Mouse (Mus musculus) T-cell, adult 2 months (primary cell): Measurements from ENCODE around the gene Sec14l1.

ENCODE experiments used
- DNase-seq: peaks from one replicate; pipeline ENCODE4 v3.0.0; 2022; ENCODE audit warnings: low spot score

Gene Sec14l1

GRCm38 (mm10) chr11:117109179-117109954, 5.6 kb upstream of the Sec14l1 start:
- DNase-seq, result peak; percentile 29

- no peak for DNase-seq
Measured at GRCm38 (mm10) chr11:117111967-117112648, 2.9 kb upstream of the Sec14l1 start.

GRCm38 (mm10) chr11:117112649-117113051, 2.3 kb upstream of the Sec14l1 start:
- no peak for DNase-seq

GRCm38 (mm10) chr11:117113377-117113776, 1.6 kb upstream of the Sec14l1 start:
- peak; percentile 18 for DNase-seq

GRCm38 (mm10) chr11:117114231-117114591, 757 bp upstream of the Sec14l1 start:
- no peak for DNase-seq

GRCm38 (mm10) chr11:117115346-117116219, 615 bp downstream of the Sec14l1 start:
- no peak for DNase-seq

GRCm38 (mm10) chr11:117116350-117117303, 1.7 kb downstream of the Sec14l1 start:
- no peak for DNase-seq

GRCm38 (mm10) chr11:117117321-117117720, 2.4 kb downstream of the Sec14l1 start:
- no peak for DNase-seq

- no peak for DNase-seq
Measured at GRCm38 (mm10) chr11:117117791-117118190, 2.8 kb downstream of the Sec14l1 start.

GRCm38 (mm10) chr11:117118248-117118647, 3.3 kb downstream of the Sec14l1 start:
- DNase-seq, result no peak

GRCm38 (mm10) chr11:117118721-117119321, 3.9 kb downstream of the Sec14l1 start:
- no peak for DNase-seq

GRCm38 (mm10) chr11:117119723-117120122, 4.8 kb downstream of the Sec14l1 start:
- no peak for DNase-seq

- DNase-seq, result no peak
Measured at GRCm38 (mm10) chr11:117120285-117121163, 5.6 kb downstream of the Sec14l1 start.

- no peak for DNase-seq
Measured at GRCm38 (mm10) chr11:117121164-117121535, 6.2 kb downstream of the Sec14l1 start.

- DNase-seq, result no peak
Measured at GRCm38 (mm10) chr11:117121954-117122353, 7.0 kb downstream of the Sec14l1 start.

- DNase-seq, result no peak
Measured at GRCm38 (mm10) chr11:117123418-117124085, 8.6 kb downstream of the Sec14l1 start.

- no peak for DNase-seq
Measured at GRCm38 (mm10) chr11:117124539-117124938, 9.6 kb downstream of the Sec14l1 start.

- DNase-seq, result peak; percentile 14
Measured at GRCm38 (mm10) chr11:117127250-117127837, 12.4 kb downstream of the Sec14l1 start.
